Mouse (Mus musculus) embryonic facial prominence, embryonic 12.5 days (tissue): ENCODE results near the gene Dock3. TPM values are rescaled to one million over a fixed set of nuclear protein-coding genes. Genes with fewer than 3 reads are reported as not detected.
A peak's percentile ranks its signal among the peaks of the same experiment; 100 is the strongest.

Experiments used
- ATAC-seq: fragments of 200-750 bp; cut with Nextera tagmentation; 2 replicates; pipeline ENCODE4 v1.8.0; 2017; ENCODE audit not compliant: insufficient number of reproducible peaks, insufficient read depth, low FRiP score, low TSS enrichment
- H3K27ac ChIP-seq: fragments of 300-500 bp; sonication (generic); 2 replicates; pipeline ENCODE4 v1.5.1; 2016; ENCODE audit warnings: mild to moderate bottlenecking
- H3K27me3 ChIP-seq: fragments of 300-500 bp; sonication (generic); 2 replicates; pipeline ENCODE4 v1.6.1; 2016; ENCODE audit warnings: mild to moderate bottlenecking, moderate library complexity
- H3K36me3 ChIP-seq: fragments of 300-500 bp; sonication (generic); 2 replicates; pipeline ENCODE4 v1.6.1; 2016; ENCODE audit warnings: mild to moderate bottlenecking
- H3K4me1 ChIP-seq: fragments of 300-500 bp; sonication (generic); 2 replicates; pipeline ENCODE4 v1.6.1; 2016
- H3K4me2 ChIP-seq: fragments of 300-500 bp; sonication (generic); replicated peaks from 2 replicates; pipeline ENCODE4 v1.6.1; 2016; ENCODE audit warnings: mild to moderate bottlenecking, moderate library complexity
- H3K4me3 ChIP-seq: fragments of 300-500 bp; sonication (generic); 2 replicates; pipeline ENCODE4 v1.5.1; 2016; ENCODE audit warnings: mild to moderate bottlenecking
- H3K9ac ChIP-seq: fragments of 300-500 bp; sonication (generic); 2 replicates; pipeline ENCODE4 v1.6.1; 2016; ENCODE audit warnings: mild to moderate bottlenecking, moderate library complexity
- H3K9me3 ChIP-seq: fragments of 300-500 bp; sonication (generic); 2 replicates; pipeline ENCODE4 v1.6.1; 2016; ENCODE audit warnings: mild to moderate bottlenecking, moderate library complexity
- WGBS: fragments of 180-500 bp; shearing (Covaris S2); methylation state at CpG from one replicate; pipeline ENCODE4 v1.1.7; 2016; 5-methylcytosine and 5-hydroxymethylcytosine counted together
- polyA plus RNA-seq: library from polyadenylated mRNA; unstranded; fragments of >200 nt; fragmentation: Nextera tagmentation; extraction: Ambion mirVana; gene quantifications from 2 replicates; pipeline ENCODE4 v1.2.1, GENCODE M21; 2016

Gene Dock3
- 1.5 and 1.9 TPM in 2 replicates for polyA plus RNA-seq

GRCm38 (mm10) chr9:107231539-107232139, at the start of gene Dock3:
Dock3 (minus strand) TSS chr9:107231909.
- Histone ChIP-seq H3K4me2 (peak within 1 kb of the TSS; percentile 99), H3K27ac (no peak within 1 kb of the TSS), H3K9me3 (no peaks in the 10 kb centered on the region), H3K4me1 (peaks cover 4% of the 10 kb centered on the region; the same call in 1 of the 2 replicates), H3K36me3 (no peaks in the 10 kb centered on the region), H3K27me3 (peaks cover 80% of the 10 kb centered on the region), H3K9ac (peak within 1 kb of the TSS; percentile 48), H3K4me3 (peak within 1 kb of the TSS; percentile 62)
- ATAC-seq, result peak; percentile 82
- under 1% methylated on average over 80 of the region's 87 CpGs for WGBS

GRCm38 (mm10) chr9:107280322-107281027, 48.8 kb upstream of the Dock3 start:
- Histone ChIP-seq H3K36me3 (no peaks in the 10 kb centered on the region), H3K9me3 (no peaks in the 10 kb centered on the region), H3K27me3 (no peaks in the 10 kb centered on the region), H3K9ac (peak overlapping the region; percentile 30; the same call in 1 of the 2 replicates), H3K4me1 (peaks cover 19% of the 10 kb centered on the region), H3K4me2 (peak overlapping the region; percentile 36), H3K27ac (peak overlapping the region; percentile 59), H3K4me3 (no peak overlapping the region)
- no peak for ATAC-seq
- 53% methylated on average over 13 of the region's 13 CpGs for WGBS

GRCm38 (mm10) chr9:107279378-107280321, 47.9 kb upstream of the Dock3 start:
- Histone ChIP-seq H3K36me3 (no peaks in the 10 kb centered on the region), H3K4me1 (peaks cover 19% of the 10 kb centered on the region), H3K9me3 (no peaks in the 10 kb centered on the region), H3K4me2 (peak overlapping the region; percentile 36), H3K4me3 (no peak overlapping the region), H3K27ac (peak overlapping the region; percentile 59), H3K27me3 (no peaks in the 10 kb centered on the region), H3K9ac (peak overlapping the region; percentile 30; the same call in 1 of the 2 replicates)
- WGBS, result 16% methylated on average over 16 of the region's 16 CpGs
- peak; percentile 54 for ATAC-seq

GRCm38 (mm10) chr9:107278527-107279377, 47.0 kb upstream of the Dock3 start:
- Histone ChIP-seq H3K9ac (no peak overlapping the region), H3K4me1 (peaks cover 19% of the 10 kb centered on the region), H3K9me3 (no peaks in the 10 kb centered on the region), H3K27me3 (no peaks in the 10 kb centered on the region), H3K36me3 (no peaks in the 10 kb centered on the region), H3K4me3 (no peak overlapping the region), H3K4me2 (no peak overlapping the region), H3K27ac (no peak overlapping the region)
- ATAC-seq, result peak; percentile 18; the same call in 1 of the 2 replicates
- WGBS, result 51% methylated on average over 8 of the region's 8 CpGs

GRCm38 (mm10) chr9:107278126-107278525, 46.4 kb upstream of the Dock3 start:
- Histone ChIP-seq H3K9ac (no peak overlapping the region), H3K36me3 (no peaks in the 10 kb centered on the region), H3K4me1 (peaks cover 19% of the 10 kb centered on the region), H3K27ac (no peak overlapping the region), H3K4me2 (no peak overlapping the region), H3K27me3 (no peaks in the 10 kb centered on the region), H3K4me3 (no peak overlapping the region), H3K9me3 (no peaks in the 10 kb centered on the region)
- WGBS, result 45% methylated on average over 4 of the region's 4 CpGs
- ATAC-seq, result no peak

- Histone ChIP-seq H3K9ac (no peak overlapping the region), H3K36me3 (no peaks in the 10 kb centered on the region), H3K27ac (no peak overlapping the region), H3K4me1 (peaks cover 19% of the 10 kb centered on the region), H3K27me3 (no peaks in the 10 kb centered on the region), H3K4me3 (no peak overlapping the region), H3K4me2 (no peak overlapping the region), H3K9me3 (no peaks in the 10 kb centered on the region)
- ATAC-seq, result no peak
- 83% methylated on average over 7 of the region's 7 CpGs for WGBS
Observed at GRCm38 (mm10) chr9:107277603-107278002, 45.9 kb upstream of the Dock3 start.

GRCm38 (mm10) chr9:107275710-107276109, 44.0 kb upstream of the Dock3 start:
- no peak for ATAC-seq
- Histone ChIP-seq H3K27me3 (no peaks in the 10 kb centered on the region), H3K9ac (no peak overlapping the region), H3K4me1 (peaks cover 19% of the 10 kb centered on the region), H3K36me3 (no peaks in the 10 kb centered on the region), H3K4me3 (no peak overlapping the region), H3K9me3 (no peaks in the 10 kb centered on the region), H3K27ac (no peak overlapping the region), H3K4me2 (no peak overlapping the region)
- WGBS, result 87% methylated on average over 5 of the region's 5 CpGs

- H3K27ac ChIP-seq, result no peak overlapping the region
- H3K4me1 ChIP-seq, result peaks cover 12% of the 10 kb centered on the region
- H3K4me3 ChIP-seq, result no peak overlapping the region
- H3K9me3 ChIP-seq, result no peaks in the 10 kb centered on the region
- no peak overlapping the region for H3K9ac ChIP-seq
- H3K4me2 ChIP-seq, result no peak overlapping the region
- ATAC-seq, result no peak
- H3K27me3 ChIP-seq, result no peaks in the 10 kb centered on the region
- H3K36me3 ChIP-seq, result no peaks in the 10 kb centered on the region
- 79% methylated on average over 6 of the region's 6 CpGs for WGBS
Observed at GRCm38 (mm10) chr9:107274751-107275150, 43.0 kb upstream of the Dock3 start.

- Histone ChIP-seq H3K4me2 (no peak overlapping the region), H3K36me3 (no peaks in the 10 kb centered on the region), H3K27ac (no peak overlapping the region), H3K4me3 (no peak overlapping the region), H3K9ac (no peak overlapping the region), H3K27me3 (no peaks in the 10 kb centered on the region), H3K4me1 (no peaks in the 10 kb centered on the region), H3K9me3 (no peaks in the 10 kb centered on the region)
- 61% methylated on average over 10 of the region's 10 CpGs for WGBS
- no peak for ATAC-seq
Observed at GRCm38 (mm10) chr9:107273184-107273583, 41.5 kb upstream of the Dock3 start.

GRCm38 (mm10) chr9:107272284-107272683, 40.6 kb upstream of the Dock3 start:
- Histone ChIP-seq H3K4me3 (no peak overlapping the region), H3K27me3 (no peaks in the 10 kb centered on the region), H3K9ac (no peak overlapping the region), H3K36me3 (no peaks in the 10 kb centered on the region), H3K27ac (no peak overlapping the region), H3K4me2 (no peak overlapping the region), H3K4me1 (no peaks in the 10 kb centered on the region), H3K9me3 (no peaks in the 10 kb centered on the region)
- WGBS, result 69% methylated on average over 4 of the region's 4 CpGs
- ATAC-seq, result no peak
